Mouse (Mus musculus) small intestine, adult 2 months (tissue): ENCODE data around the gene Sugp1.

Source experiments
- CTCF ChIP-seq: fragments of 200-500 bp; IDR thresholded peaks from 2 replicates; pipeline ENCODE4 v1.5.1; 2012; ENCODE audit warnings: low read depth, mild to moderate bottlenecking, control low read depth, inconsistent platforms, low read length, moderate library complexity, mixed read lengths; ENCODE audit not compliant: insufficient replicate concordance, insufficient read length; ENCODE audit errors: extremely low read depth
- POLR2A ChIP-seq: fragments of 200-500 bp; IDR thresholded peaks from 2 replicates; pipeline ENCODE4 v1.6.1; 2012; ENCODE audit warnings: low read depth, mild to moderate bottlenecking, control low read depth, inconsistent platforms, low read length, moderate library complexity

DNA sequence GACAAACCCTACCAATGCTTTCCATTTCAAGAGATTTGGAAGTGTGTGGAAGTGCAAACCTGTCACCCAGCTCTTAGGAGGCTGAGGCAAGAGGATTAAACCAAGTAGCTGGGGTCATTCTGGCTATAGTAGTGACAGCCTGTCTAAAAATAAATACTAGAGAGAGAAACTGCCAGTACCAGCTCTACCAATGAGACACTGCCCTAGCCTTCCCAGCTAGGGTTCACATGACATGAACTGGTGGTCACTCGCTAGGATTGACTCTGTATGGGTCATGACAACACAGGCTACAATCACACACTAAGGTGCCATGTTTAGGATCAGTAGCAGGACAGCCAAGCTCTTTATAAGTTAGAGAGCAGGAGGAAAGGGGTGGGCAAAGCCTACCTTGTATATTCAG is 12.4 kb upstream of the Sugp1 start:
- TF ChIP-seq CTCF, result no peak
- no peak for TF ChIP-seq POLR2A
